8 mouse cellular contexts compared by ENCODE assay signal in the genomic region with DNA sequence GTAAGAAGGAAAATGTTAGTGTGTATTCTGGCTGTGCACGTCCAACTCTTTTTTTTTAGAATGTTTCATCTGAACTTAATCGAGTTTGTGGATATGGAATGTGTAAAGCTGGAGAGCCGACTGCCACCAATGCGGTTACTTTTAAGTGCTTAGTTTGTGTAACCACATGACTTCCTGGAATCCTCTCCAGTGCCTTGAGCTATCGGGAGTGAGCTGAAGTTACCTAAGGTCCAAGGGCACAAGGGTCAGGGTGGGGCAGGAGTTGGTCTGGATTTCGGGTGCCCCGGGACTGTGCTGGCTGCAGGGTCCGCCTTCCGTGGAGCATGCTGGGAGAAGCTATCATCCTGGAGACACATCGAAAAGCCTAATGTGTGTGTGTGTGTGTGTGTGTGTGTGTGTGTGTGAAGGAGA. TPM values are rescaled to one million over a fixed set of nuclear protein-coding genes. Genes with fewer than 3 reads are reported as not detected.
DNase-seq lines count a peak whose midpoint lies in the region; ATAC-seq and TF ChIP-seq lines count a peak whose summit lies in the region.
"Had no signal": no experiment of that assay in that cellular context is flagged by ENCODE, and none has a peak within 500 bp of the region (broad histone marks: within the 10 kb centered on the region; RNA-seq: fewer than 3 reads in every experiment).

No protein-coding gene starts in this region.

- H3K36me3 ChIP-seq in MEL (ENCODE audit: control insufficient read depth in 1 of 2, insufficient read depth in 2 of 2, low read length in 2 of 2): peaks cover 0 to 33% of the 10 kb centered on the region in 2 experiments; a peak in 2 of 4 replicates
- no peaks in the 10 kb centered on the region for H3K36me3 ChIP-seq in embryonic facial prominence, embryonic 14.5 days (ENCODE audit: control insufficient read depth, insufficient read depth, low read length)
- no peaks in the 10 kb centered on the region for H3K36me3 ChIP-seq in lung, embryonic 16.5 days (ENCODE audit: control insufficient read depth, insufficient read depth, low read length)
- H3K36me3 ChIP-seq in midbrain, embryonic 16.5 days (ENCODE audit: control insufficient read depth, insufficient read depth, low read length): no peaks in the 10 kb centered on the region
- H3K36me3 ChIP-seq: limb, embryonic 13.5 days had no signal

- 54% methylated on average over 10 of the region's 10 CpGs for WGBS in embryonic facial prominence, embryonic 14.5 days
- 42% methylated on average over 10 of the region's 10 CpGs for WGBS in lung, embryonic 16.5 days
- 87% methylated on average over 10 of the region's 10 CpGs for WGBS in midbrain, embryonic 16.5 days

- no peaks in the 10 kb centered on the region for H3K27me3 ChIP-seq in MEL (ENCODE audit: control insufficient read depth in 1 of 2, insufficient read depth in 2 of 2, low read length in 2 of 2)
- no peaks in the 10 kb centered on the region for H3K27me3 ChIP-seq in embryonic facial prominence, embryonic 14.5 days (replicated peaks; ENCODE audit: control insufficient read depth, insufficient read depth, low read length)
- H3K27me3 ChIP-seq in lung, embryonic 16.5 days (ENCODE audit: control insufficient read depth, insufficient read depth, low read depth, low read length): no peaks in the 10 kb centered on the region
- H3K27me3 ChIP-seq in midbrain, embryonic 16.5 days (ENCODE audit: control insufficient read depth, insufficient read depth, low read depth, low read length): no peaks in the 10 kb centered on the region
- H3K27me3 ChIP-seq: limb, embryonic 13.5 days had no signal

- TF ChIP-seq EP300 in MEL (IDR thresholded peaks at IDR 0.05; ENCODE audit: low read depth in 1 of 2, low read length in 2 of 2): no peak

- no peaks in the 10 kb centered on the region for H3K9me3 ChIP-seq in MEL (replicated peaks; ENCODE audit: insufficient read depth, low read length)
- H3K9me3 ChIP-seq in embryonic facial prominence, embryonic 14.5 days (ENCODE audit: control insufficient read depth, low read length): no peaks in the 10 kb centered on the region
- no peaks in the 10 kb centered on the region for H3K9me3 ChIP-seq in lung, embryonic 16.5 days (ENCODE audit: control insufficient read depth, low read length)
- no peaks in the 10 kb centered on the region for H3K9me3 ChIP-seq in midbrain, embryonic 16.5 days (replicated peaks; ENCODE audit: control insufficient read depth, low read length, poor library complexity, severe bottlenecking)
- H3K9me3 ChIP-seq: limb, embryonic 13.5 days had no signal

- TF ChIP-seq CTCF in MEL (IDR thresholded peaks at IDR 0.05 in 2 of 3, conservative IDR thresholded peaks at IDR 0.05 in 1 of 3; ENCODE audit: control insufficient read depth in 1 of 3, insufficient read depth in 1 of 3, low read depth in 2 of 3, low read length in 3 of 3, poor library complexity in 1 of 3, severe bottlenecking in 1 of 3): no peak

- peak; percentile 12 to 29; a peak in 3 of 4 replicates for TF ChIP-seq POLR2A in MEL (IDR thresholded peaks at IDR 0.05; ENCODE audit: control insufficient read depth in 1 of 2, insufficient read depth in 1 of 2, low read depth in 1 of 2, low read length in 2 of 2, poor library complexity in 1 of 2)

- DNase-seq in MEL (ENCODE audit: low read depth, low spot score): peak; percentile 79
- DNase-seq in embryonic facial prominence, embryonic 14.5 days (ENCODE audit: low spot score): no peak
- DNase-seq in spleen, postnatal 4 days (ENCODE audit: low spot score in 2 of 2): peak; percentile 56 to 78
- DNase-seq in kidney, postnatal 36 days: no peak
- DNase-seq in urinary bladder, postnatal 36 days (ENCODE audit: low spot score in 2 of 2): no peak

- no peak for TF ChIP-seq RAD21 in MEL (IDR thresholded peaks at IDR 0.05; ENCODE audit: low read depth, low read length)

- peaks cover 17 to 27% of the 10 kb centered on the region in 2 experiments for H3K4me1 ChIP-seq in MEL (ENCODE audit: control insufficient read depth in 1 of 2, insufficient read depth in 2 of 2, low read length in 2 of 2)
- H3K4me1 ChIP-seq in embryonic facial prominence, embryonic 14.5 days (ENCODE audit: control insufficient read depth, insufficient read depth, low read length): no peaks in the 10 kb centered on the region
- H3K4me1 ChIP-seq in lung, embryonic 16.5 days (replicated peaks; ENCODE audit: control insufficient read depth, insufficient read depth, low read length): peaks cover 15% of the 10 kb centered on the region
- H3K4me1 ChIP-seq in midbrain, embryonic 16.5 days (ENCODE audit: control insufficient read depth, insufficient read depth, low read length): no peaks in the 10 kb centered on the region
- H3K4me1 ChIP-seq: limb, embryonic 13.5 days had no signal

- ATAC-seq in embryonic facial prominence, embryonic 14.5 days (ENCODE audit: low read depth): no peak
- ATAC-seq in lung, embryonic 16.5 days (ENCODE audit: low read depth): peak; percentile 84
- no peak for ATAC-seq in midbrain, embryonic 16.5 days

- peaks cover 11% of the 10 kb centered on the region; the same call in 1 of the 2 replicates for H3K79me2 ChIP-seq in MEL (ENCODE audit: control insufficient read depth, insufficient read depth, low read length, poor library complexity)

- H3K27ac ChIP-seq in MEL (ENCODE audit: control insufficient read depth, low read depth, low read length): peak overlapping the region; percentile 97
- no peak overlapping the region for H3K27ac ChIP-seq in embryonic facial prominence, embryonic 14.5 days (replicated peaks; ENCODE audit: low read depth, low read length)
- H3K27ac ChIP-seq in lung, embryonic 16.5 days (ENCODE audit: low read length): peak overlapping the region; percentile 77
- no peak overlapping the region for H3K27ac ChIP-seq in midbrain, embryonic 16.5 days (ENCODE audit: low read length)
- H3K27ac ChIP-seq: limb, embryonic 13.5 days had no signal

- H3K4me2 ChIP-seq in embryonic facial prominence, embryonic 14.5 days (ENCODE audit: low read depth, low read length): peak overlapping the region; percentile 7; the same call in 1 of the 2 replicates
- peak overlapping the region; percentile 41 for H3K4me2 ChIP-seq in lung, embryonic 16.5 days (ENCODE audit: low read depth, low read length)
- H3K4me2 ChIP-seq in midbrain, embryonic 16.5 days (ENCODE audit: low read length): no peak overlapping the region
- H3K4me2 ChIP-seq: limb, embryonic 13.5 days had no signal

- peak overlapping the region; percentile 52 to 55 for H3K4me3 ChIP-seq in MEL (ENCODE audit: control insufficient read depth in 1 of 2, insufficient read depth in 1 of 2, low read depth in 2 of 2, low read length in 2 of 2)
- no peak overlapping the region for H3K4me3 ChIP-seq in embryonic facial prominence, embryonic 14.5 days (ENCODE audit: low read depth, low read length)
- peak overlapping the region; percentile 22 for H3K4me3 ChIP-seq in lung, embryonic 16.5 days (ENCODE audit: low read length)
- H3K4me3 ChIP-seq in midbrain, embryonic 16.5 days (ENCODE audit: low read depth, low read length): no peak overlapping the region
- H3K4me3 ChIP-seq: limb, embryonic 13.5 days had no signal

- peak overlapping the region; percentile 78 for H3K9ac ChIP-seq in MEL (ENCODE audit: control insufficient read depth, low read depth, low read length, poor library complexity, severe bottlenecking)
- no peak overlapping the region for H3K9ac ChIP-seq in embryonic facial prominence, embryonic 14.5 days (ENCODE audit: low read depth, low read length)
- no peak overlapping the region for H3K9ac ChIP-seq in lung, embryonic 16.5 days (ENCODE audit: low read length)
- H3K9ac ChIP-seq in midbrain, embryonic 16.5 days (ENCODE audit: low read depth, low read length): no peak overlapping the region
- H3K9ac ChIP-seq: limb, embryonic 13.5 days had no signal

TF ChIP-seq in MEL, 35 proteins besides CTCF, POLR2A, EP300 and RAD21:
- 0 out of 2 replicates have a peak, but pooled peaks have one; percentile 5 for TF ChIP-seq MAZ (IDR thresholded peaks at IDR 0.05; ENCODE audit: low read depth, low read length)
- TF ChIP-seq UBTF (IDR thresholded peaks at IDR 0.05; ENCODE audit: borderline replicate concordance, insufficient read depth, low read depth, low read length): no peak
- peak; percentile 26; the same call in 1 of the 2 replicates for TF ChIP-seq USF1 (IDR thresholded peaks at IDR 0.05; ENCODE audit: low read depth, low read length)
- TF ChIP-seq ETS1 (IDR thresholded peaks at IDR 0.05; ENCODE audit: low read depth, low read length): no peak
- TF ChIP-seq SIN3A (IDR thresholded peaks at IDR 0.05; ENCODE audit: low read length): peak; percentile 11; the same call in 1 of the 2 replicates
- TF ChIP-seq E2F4 (IDR thresholded peaks at IDR 0.05; ENCODE audit: borderline replicate concordance, low read depth, low read length): no peak
- no peak for TF ChIP-seq ELF1 (IDR thresholded peaks at IDR 0.05; ENCODE audit: low read depth, low read length)
- peak; percentile 80 for TF ChIP-seq ZMIZ1 (IDR thresholded peaks at IDR 0.05; ENCODE audit: low read depth, low read length)
- TF ChIP-seq TBP (IDR thresholded peaks at IDR 0.05; ENCODE audit: low read depth, low read length): 0 out of 2 replicates have a peak, but pooled peaks have one; percentile 5
- no peak for TF ChIP-seq CHD2 (IDR thresholded peaks at IDR 0.05; ENCODE audit: low read length)
- TF ChIP-seq GATA1 (IDR thresholded peaks at IDR 0.05; ENCODE audit: low read depth, low read length): no peak

RNA-seq across cellular contexts. Expression of a gene that starts 47.9 kb away (rescaled TPM):
- total RNA-seq in MEL (2012; rRNA removed): 11.0 and 23.7 TPM in 2 replicates
- polyA plus RNA-seq in MEL (2012; ENCODE audit: insufficient read depth in 1 of 2, insufficient read length in 2 of 2, low read depth in 1 of 2, low replicate concordance in 2 of 2, missing spikeins in 1 of 2): 10 to 100 TPM in 1 of 2 experiments, not detected in 1; 20.3 TPM
- 44.3 and 47.1 TPM in 2 replicates for polyA plus RNA-seq in embryonic facial prominence, embryonic 14.5 days (2014; fragmentation: Nextera tagmentation; extraction: Ambion mirVana)
- polyA plus RNA-seq in lung, embryonic 16.5 days (2015; fragmentation: Nextera tagmentation; extraction: Ambion mirVana): 74.8 and 77.7 TPM in 2 replicates
- polyA plus RNA-seq in midbrain, embryonic 16.5 days (2015; fragmentation: Nextera tagmentation; extraction: Ambion mirVana): 12.1 and 13.4 TPM in 2 replicates

RNA-seq across cellular contexts. Expression of a gene that starts 48.1 kb away (rescaled TPM):
- total RNA-seq in MEL (2012; rRNA removed): not detected in 2 replicates
- not detected for polyA plus RNA-seq in MEL (2012; ENCODE audit: insufficient read depth in 1 of 2, insufficient read length in 2 of 2, low read depth in 1 of 2, low replicate concordance in 2 of 2, missing spikeins in 1 of 2)
- not detected in 2 replicates for polyA plus RNA-seq in embryonic facial prominence, embryonic 14.5 days (2014; fragmentation: Nextera tagmentation; extraction: Ambion mirVana)
- polyA plus RNA-seq in lung, embryonic 16.5 days (2015; fragmentation: Nextera tagmentation; extraction: Ambion mirVana): 0.14 and 0.19 TPM in 2 replicates
- not detected in 2 replicates for polyA plus RNA-seq in midbrain, embryonic 16.5 days (2015; fragmentation: Nextera tagmentation; extraction: Ambion mirVana)
- polyA plus RNA-seq: limb, embryonic 13.5 days had no signal

Comparison
In these comparisons a context has a peak if more than half of its experiments do, and no peak if none do; other contexts are left out.
1. DNase-seq: peak in MEL (single experiment) and spleen, postnatal 4 days (2 of 2); none in embryonic facial prominence, embryonic 14.5 days (single experiment), kidney, postnatal 36 days (0 of 2) and urinary bladder, postnatal 36 days (0 of 2).
2. H3K27ac ChIP-seq: peak in MEL (single experiment) and lung, embryonic 16.5 days (single experiment); none in embryonic facial prominence, embryonic 14.5 days (single experiment) and midbrain, embryonic 16.5 days (single experiment).
3. H3K4me3 ChIP-seq: peak in MEL (2 of 2) and lung, embryonic 16.5 days (single experiment); none in embryonic facial prominence, embryonic 14.5 days (single experiment) and midbrain, embryonic 16.5 days (single experiment).